Mouse (Mus musculus) CH12F3 (cell line): Measurements from ENCODE around the gene Trrap.

Source experiments
- in situ Hi-C: fragments of 300-500 bp; cut with MboI; formaldehyde crosslinking; loops from 2 replicates; pipeline ENCODE4 v1.14.3; 2020; ENCODE audit warnings: low sequenced_read_pairs

Trrap gene

GRCm38 (mm10) chr5:144866923-144867322 lies 99.4 kb downstream of the Trrap start:
- in situ Hi-C loops, result no loop called here

DNA sequence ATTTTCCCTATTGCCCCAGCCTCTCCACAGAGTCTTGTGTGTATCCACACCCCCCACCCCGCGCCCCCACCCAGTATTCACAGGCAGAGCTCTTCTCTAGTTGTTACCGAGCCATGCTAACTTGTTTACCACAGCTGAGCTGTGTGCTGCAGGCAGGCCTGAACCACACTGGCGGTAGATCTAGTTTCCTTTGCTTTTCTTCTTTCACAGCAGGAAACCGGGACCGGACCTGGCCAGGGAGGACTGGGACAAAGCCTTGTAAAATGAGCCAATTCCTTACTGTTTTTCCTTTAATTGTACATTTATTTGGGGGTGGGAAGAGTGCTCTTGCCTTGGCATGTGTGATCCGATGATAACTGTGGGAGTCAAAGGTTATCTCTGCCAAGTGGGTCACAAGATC lies 101.9 kb downstream of the Trrap start:
- in situ Hi-C loops, result no loop called here

GRCm38 (mm10) chr5:144870782-144871181 lies 103.2 kb downstream of the Trrap start:
- in situ Hi-C loops, result no loop called here

DNA sequence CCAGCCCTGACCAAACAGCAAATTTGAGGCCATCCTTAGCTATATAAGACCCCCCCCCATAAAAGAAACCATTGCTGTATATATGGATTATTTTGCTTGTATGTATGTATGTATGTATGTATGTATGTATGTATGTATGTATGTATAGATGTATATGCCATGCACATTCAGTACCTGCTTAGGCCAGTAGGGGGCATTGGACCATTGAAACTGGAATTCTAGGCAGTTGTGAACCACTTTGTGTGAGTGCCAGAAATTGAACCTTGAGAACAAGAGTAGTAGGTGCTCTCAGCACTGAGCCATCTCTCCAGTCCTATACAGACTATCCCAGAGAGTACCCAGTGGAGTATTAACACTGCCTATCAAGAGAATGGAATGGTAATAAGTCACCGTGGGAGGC lies 104.2 kb downstream of the Trrap start:
- in situ Hi-C loops, result no loop called here

DNA sequence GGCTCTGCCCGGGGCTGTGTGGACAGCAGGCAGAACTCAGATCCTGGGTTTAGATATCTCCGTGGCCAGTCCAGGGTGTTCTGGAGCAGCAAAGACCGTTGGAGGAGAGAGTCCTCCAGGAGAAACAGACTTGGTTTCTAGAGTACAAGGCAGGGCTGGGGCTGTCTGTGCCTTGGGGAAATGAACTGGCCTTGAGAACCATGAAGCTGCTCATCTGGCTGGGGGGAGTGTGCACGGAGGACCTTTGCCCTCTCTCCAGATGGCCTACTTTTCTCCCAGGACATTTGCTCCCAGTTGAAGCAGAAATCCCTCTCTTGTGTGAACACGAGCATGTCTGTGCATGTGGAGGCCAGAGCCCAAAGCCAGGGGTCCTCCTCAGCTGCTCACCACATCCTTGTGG lies 104.8 kb downstream of the Trrap start:
- in situ Hi-C loops, result no loop called here

DNA sequence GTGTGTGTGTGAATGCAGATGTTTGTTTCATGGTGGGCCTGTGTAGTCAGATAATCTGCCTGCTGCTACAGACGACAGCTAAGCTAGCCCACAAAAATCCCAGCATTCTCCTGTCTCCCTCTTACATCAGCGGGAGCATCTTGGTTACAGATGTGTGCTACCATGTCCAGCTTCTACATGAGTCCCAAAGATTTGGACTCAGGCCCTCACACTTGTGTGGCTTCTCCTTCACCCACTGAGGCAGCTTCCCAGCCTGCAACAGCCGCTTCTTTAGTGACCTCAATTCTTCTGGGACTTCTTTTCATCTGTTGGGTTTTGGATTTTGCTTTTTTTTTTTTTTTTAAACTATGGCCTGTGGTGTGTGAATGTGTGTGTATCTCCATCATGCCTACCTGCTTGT lies 105.3 kb downstream of the Trrap start:
- in situ Hi-C loops, result no loop called here

DNA sequence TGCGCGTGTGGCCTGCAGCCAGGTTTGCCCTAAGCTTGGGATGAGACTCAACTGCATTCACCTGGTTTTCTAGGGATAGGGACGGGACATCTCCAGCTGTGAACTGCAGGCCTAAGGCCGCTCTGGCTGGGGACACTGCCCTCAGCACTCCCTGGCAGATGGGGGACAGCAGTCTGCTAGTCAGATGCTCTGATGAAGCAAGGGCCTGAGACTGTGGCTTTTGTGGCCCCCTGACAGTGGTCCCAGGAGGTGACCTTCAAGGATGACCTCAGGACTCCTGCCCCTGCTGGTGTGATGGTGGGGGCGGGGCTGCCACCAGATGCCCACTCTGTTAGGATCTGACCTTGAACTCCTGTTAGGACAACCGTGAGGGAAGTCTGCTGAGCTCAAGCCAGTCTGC lies 107.7 kb downstream of the Trrap start:
- in situ Hi-C loops, result no loop called here

GRCm38 (mm10) chr5:144875892-144876291 lies 108.4 kb downstream of the Trrap start:
- in situ Hi-C loops, result no loop called here

DNA sequence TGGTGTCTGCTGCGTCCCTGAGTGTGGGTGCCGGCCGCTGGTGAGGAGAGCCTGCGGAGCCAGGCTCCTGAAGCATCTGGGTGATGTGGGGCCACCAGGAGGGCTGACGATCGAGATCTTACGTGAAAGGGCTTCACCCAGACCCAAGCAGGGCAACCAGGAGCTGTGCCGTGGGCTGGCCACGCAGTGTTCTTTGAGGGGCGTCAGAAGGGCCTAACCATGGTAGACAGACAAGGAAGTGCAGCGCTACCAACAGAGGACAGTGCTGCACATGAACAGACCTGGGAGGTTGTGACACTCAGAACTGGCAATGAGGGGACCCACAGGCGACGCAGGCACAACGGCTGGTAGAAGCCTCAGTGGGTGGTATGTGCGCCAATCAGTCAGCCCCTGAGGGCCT lies 109.5 kb downstream of the Trrap start:
- in situ Hi-C loops, result no loop called here

GRCm38 (mm10) chr5:144881670-144882399 lies 114.3 kb downstream of the Trrap start:
- in situ Hi-C loops, result no loop called here

DNA sequence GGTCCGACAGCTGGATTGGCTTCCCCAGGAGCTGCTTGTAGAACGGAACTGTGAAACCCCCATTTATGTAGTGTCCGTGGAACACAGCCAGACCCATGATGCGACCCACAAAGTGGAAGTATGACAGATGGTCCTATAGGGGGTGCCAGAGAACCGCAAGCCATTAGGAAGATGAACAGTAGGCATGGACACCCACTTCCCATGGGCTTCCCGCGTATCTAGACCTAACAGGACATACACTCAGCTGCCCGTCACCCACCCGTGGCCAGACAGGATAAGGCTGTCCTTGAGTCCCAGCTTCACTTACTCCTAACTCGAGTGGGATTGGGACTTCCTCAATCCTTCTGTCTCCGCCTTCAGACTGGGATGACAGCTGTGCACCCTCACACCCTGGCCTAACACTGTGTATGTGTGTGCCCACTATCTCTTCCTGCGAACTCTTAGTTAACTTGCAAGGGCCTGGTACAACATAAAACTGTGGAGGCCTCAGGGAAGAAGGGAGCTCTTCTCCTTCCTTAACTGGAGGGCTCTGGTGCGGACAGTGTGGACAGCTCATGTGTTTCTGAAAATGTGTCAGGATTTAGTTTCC lies 117.2 kb downstream of the Trrap start:
- in situ Hi-C loops, result no loop called here

DNA sequence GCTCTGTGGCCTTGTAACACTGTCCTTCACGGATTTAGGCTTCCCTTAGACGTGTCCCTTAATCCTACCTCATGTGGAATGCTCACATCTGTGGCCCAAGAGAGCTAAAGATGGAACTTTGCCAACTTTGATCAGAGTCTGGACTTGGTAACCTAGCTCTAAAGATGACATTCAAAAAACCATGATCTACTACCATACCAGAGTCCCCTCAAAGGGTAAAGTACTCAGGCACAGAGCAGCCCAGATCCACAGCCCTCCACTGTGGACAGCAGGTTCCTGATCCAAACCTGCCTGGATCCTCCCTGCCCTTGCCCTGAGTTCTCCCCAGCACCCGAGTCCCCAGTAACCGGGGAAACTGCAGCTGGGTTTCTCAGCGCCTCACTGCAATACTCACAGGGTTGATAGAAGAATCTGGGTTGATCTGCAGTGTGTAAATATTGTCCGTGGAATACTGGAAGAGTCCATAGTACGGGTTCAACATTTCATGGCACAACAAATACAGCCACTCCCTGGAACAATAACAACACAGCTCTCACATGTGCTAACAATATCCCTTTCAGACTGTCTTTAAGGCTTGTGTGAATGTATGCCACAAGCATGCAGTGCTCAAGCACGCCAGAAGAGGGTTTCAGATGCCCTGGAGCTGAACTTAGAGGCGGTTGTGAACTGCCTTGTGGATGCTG lies 118.6 kb downstream of the Trrap start:
- in situ Hi-C loops, result no loop called here

- in situ Hi-C loops, result no loop called here
These were observed 123.7 kb downstream of the Trrap start for GRCm38 (mm10) chr5:144891276-144891675.

GRCm38 (mm10) chr5:144897881-144898280 lies 130.3 kb downstream of the Trrap start:
- in situ Hi-C loops, result no loop called here

- in situ Hi-C loops, result no loop called here
These were observed 131.0 kb downstream of the Trrap start for GRCm38 (mm10) chr5:144898448-144899052.

GRCm38 (mm10) chr5:144901035-144901434 lies 133.5 kb downstream of the Trrap start:
- in situ Hi-C loops, result no loop called here

GRCm38 (mm10) chr5:144901791-144902190 lies 134.3 kb downstream of the Trrap start:
- in situ Hi-C loops, result no loop called here

- in situ Hi-C loops, result no loop called here
These were observed 137.0 kb downstream of the Trrap start for GRCm38 (mm10) chr5:144904356-144905134.

GRCm38 (mm10) chr5:144907591-144907990 lies 140.1 kb downstream of the Trrap start:
- in situ Hi-C loops, result no loop called here
